Mouse (Mus musculus): Measurements from ENCODE around the gene Acer2. TPM values are rescaled to one million over a fixed set of nuclear protein-coding genes. Genes with fewer than 3 reads are reported as not detected.

Gene Acer2
- under 1 TPM; 0.22 to 0.60 TPM for total RNA-seq (2023)

DNA sequence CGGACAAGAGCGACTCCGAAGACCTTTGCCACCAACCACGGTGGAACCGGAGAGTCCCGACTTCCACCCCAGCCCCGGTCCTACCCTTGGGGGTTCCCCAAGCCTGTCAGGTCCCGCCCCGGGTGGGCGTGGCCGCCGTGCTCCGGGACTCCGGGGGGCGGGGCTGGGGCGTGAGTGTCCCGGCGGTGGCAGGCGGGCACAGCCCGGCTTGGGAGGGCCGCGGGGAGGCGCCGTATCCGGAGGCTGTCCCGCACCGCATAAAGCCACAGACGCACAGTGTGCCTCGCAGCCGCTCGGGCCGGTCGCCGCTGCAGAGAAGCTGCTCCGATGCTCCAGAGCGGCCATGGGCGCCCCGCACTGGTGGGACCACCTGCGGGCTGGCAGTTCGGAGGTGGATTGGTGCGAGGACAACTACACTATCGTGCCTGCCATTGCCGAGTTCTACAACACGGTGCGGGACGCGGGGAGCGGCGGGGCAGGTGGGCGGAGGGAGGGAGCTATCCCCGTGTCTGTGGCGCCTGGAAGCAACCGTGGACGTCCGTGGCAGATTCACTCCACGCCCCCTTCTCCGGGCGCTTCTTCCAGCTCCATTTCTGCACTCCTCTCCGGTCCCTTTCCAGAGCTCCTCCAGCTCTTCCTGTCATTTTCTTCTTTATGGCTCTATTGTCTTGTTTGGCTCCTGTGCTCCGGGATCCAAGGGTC, at the start of gene Acer2:
TSS of gene Acer2 (plus strand) at position 251 of the 702 bp plus-strand sequence.

GRCm38 (mm10) chr4:86857113-86858069, 16.8 kb upstream of the Acer2 start, which contains the start of gene Rps6:
Gene Rps6, minus strand, starts transcription at chr4:86857412.

Other genes starting within 250 kb of the Acer2 start
- 100 to 1,000 TPM; 163 to 173 TPM for gene Plin2, start 204.3 kb upstream of the Acer2 start, total RNA-seq (2023)
- 10 to 100 TPM; 14.9 to 17.7 TPM for gene Dennd4c, start 125.8 kb upstream of the Acer2 start, total RNA-seq (2023)
- 100 to 1,000 TPM; 613 to 628 TPM for gene Rps6, start 17.0 kb upstream of the Acer2 start, total RNA-seq (2023)

Data from neutrophil, adult 59 days (primary cell).